11 mouse cellular contexts compared by ENCODE assay signal in genomic region chr2:41470617-41471016, GRCm38 (mm10).
A peak's percentile ranks its signal among the peaks of the same experiment; 100 is the strongest.
DNase-seq lines count a peak whose midpoint lies in the region; ATAC-seq and TF ChIP-seq lines count a peak whose summit lies in the region.
"Had no signal": no experiment of that assay in that cellular context is flagged by ENCODE, and none has a peak within 500 bp of the region (broad histone marks: within the 10 kb centered on the region; RNA-seq: fewer than 3 reads in every experiment).

No protein-coding gene starts in this region.

- H3K9ac ChIP-seq in midbrain, embryonic 12.5 days (replicated peaks) = no peak overlapping the region
- H3K9ac ChIP-seq: embryonic facial prominence, embryonic 15.5 days had no signal

- H3K9me3 ChIP-seq in midbrain, embryonic 12.5 days = no peaks in the 10 kb centered on the region
- H3K9me3 ChIP-seq: embryonic facial prominence, embryonic 15.5 days had no signal

- ATAC-seq in midbrain, embryonic 12.5 days (ENCODE audit: low FRiP score, low read depth) = 0 out of 2 replicates have a peak, but pooled peaks have one; percentile 35
- no peak for ATAC-seq in activated CD4-positive, CD25-positive, alpha-beta regulatory T cell, adult 4 months
- no peak for ATAC-seq in CD4-positive, CD25-positive, alpha-beta regulatory T cell, adult 4 months

- H3K36me3 ChIP-seq in midbrain, embryonic 12.5 days = no peaks in the 10 kb centered on the region
- H3K36me3 ChIP-seq in thymus, adult 2 months (ENCODE audit: control insufficient read depth, insufficient read depth, low read length) = no peaks in the 10 kb centered on the region
- H3K36me3 ChIP-seq: embryonic facial prominence, embryonic 15.5 days had no signal

- H3K4me3 ChIP-seq in midbrain, embryonic 12.5 days = no peak overlapping the region
- no peak overlapping the region for H3K4me3 ChIP-seq in thymus, adult 2 months (ENCODE audit: control insufficient read depth, insufficient read depth, low read length)
- H3K4me3 ChIP-seq: embryonic facial prominence, embryonic 15.5 days; myocyte had no signal

- no peak overlapping the region for H3K4me2 ChIP-seq in midbrain, embryonic 12.5 days (replicated peaks)
- H3K4me2 ChIP-seq: embryonic facial prominence, embryonic 15.5 days had no signal

- peak; percentile 1 for DNase-seq in adrenal gland, postnatal 25 days
- no peak for DNase-seq in adrenal gland, postnatal 4 days (ENCODE audit: low spot score in 2 of 2)
- DNase-seq in cerebellum, postnatal 25 days = peak; percentile 79 to 86
- DNase-seq in heart, postnatal 14 days = peak; percentile 4 to 34
- no peak for DNase-seq in thymus, adult 2 months
- DNase-seq: thymus, postnatal 4 days had no signal

- intact Hi-C loops in heart, postnatal 14 days (cut with DNase I) = no loop called here

- no peak for TF ChIP-seq CTCF in thymus, adult 2 months (IDR thresholded peaks at IDR 0.05; ENCODE audit: borderline replicate concordance, control insufficient read depth, extremely low read depth, insufficient read depth, low read length, poor library complexity)

- no peak for TF ChIP-seq POLR2A in thymus, adult 2 months (IDR thresholded peaks at IDR 0.05; ENCODE audit: control insufficient read depth, extremely low read depth, insufficient read depth, low read length, poor library complexity)

- H3K27ac ChIP-seq in midbrain, embryonic 12.5 days (replicated peaks) = 0 out of 2 replicates have a peak overlapping the region, but pooled peaks have one; percentile 20
- H3K27ac ChIP-seq in thymus, adult 2 months (ENCODE audit: control insufficient read depth, insufficient read depth, low read length) = no peak overlapping the region
- H3K27ac ChIP-seq: embryonic facial prominence, embryonic 15.5 days had no signal

- WGBS in midbrain, embryonic 12.5 days = 28% methylated on average over 2 of the region's 2 CpGs
- 67% methylated on average over 2 of the region's 2 CpGs for WGBS in thymus, adult 2 months

- no peaks in the 10 kb centered on the region for H3K27me3 ChIP-seq in midbrain, embryonic 12.5 days
- no peaks in the 10 kb centered on the region for H3K27me3 ChIP-seq in thymus, adult 2 months (ENCODE audit: control insufficient read depth, insufficient read depth, low read length)
- H3K27me3 ChIP-seq: embryonic facial prominence, embryonic 15.5 days had no signal

- H3K4me1 ChIP-seq in midbrain, embryonic 12.5 days = peaks cover 17% of the 10 kb centered on the region
- H3K4me1 ChIP-seq in thymus, adult 2 months (replicated peaks; ENCODE audit: control insufficient read depth, insufficient read depth, low read length) = no peaks in the 10 kb centered on the region
- H3K4me1 ChIP-seq: embryonic facial prominence, embryonic 15.5 days had no signal

Comparison
In these comparisons a context has a peak if more than half of its experiments do, and no peak if none do; other contexts are left out.
1. DNase-seq: peak in adrenal gland, postnatal 25 days (single experiment), cerebellum, postnatal 25 days (2 of 2) and heart, postnatal 14 days (2 of 2); none in adrenal gland, postnatal 4 days (0 of 2) and thymus, adult 2 months (single experiment).